Mouse (Mus musculus) neural tube, embryonic 11.5 days (tissue): ENCODE results near the gene Rbm20. TPM values are rescaled to one million over a fixed set of nuclear protein-coding genes. Genes with fewer than 3 reads are reported as not detected.

ENCODE experiments used
- ATAC-seq: fragments of 200-750 bp; cut with Nextera tagmentation; 2 replicates; pipeline ENCODE4 v1.8.0; 2017; ENCODE audit warnings: moderate number of reproducible peaks, mild to moderate bottlenecking, moderate TSS enrichment, moderate library complexity; ENCODE audit not compliant: insufficient read depth, low FRiP score, low TSS enrichment
- DNase-seq: peaks from one replicate; pipeline ENCODE4 v3.0.0-alpha.2; 2015; ENCODE audit warnings: low spot score
- H3K27ac ChIP-seq: fragments of 300-500 bp; sonication (generic); 2 replicates; pipeline ENCODE4 v1.5.1; 2014; ENCODE audit warnings: low read depth, mild to moderate bottlenecking, low read length
- H3K27me3 ChIP-seq: fragments of 300-500 bp; sonication (generic); 2 replicates; pipeline ENCODE4 v1.6.1; 2014; ENCODE audit warnings: mild to moderate bottlenecking, low read length, mixed read lengths; ENCODE audit not compliant: control insufficient read depth, insufficient read depth
- H3K36me3 ChIP-seq: fragments of 300-500 bp; sonication (generic); 2 replicates; pipeline ENCODE4 v1.6.1; 2014; ENCODE audit warnings: mild to moderate bottlenecking, low read length, moderate library complexity, mixed read lengths; ENCODE audit not compliant: control insufficient read depth, insufficient read depth
- H3K4me1 ChIP-seq: fragments of 300-500 bp; sonication (generic); 2 replicates; pipeline ENCODE4 v1.6.1; 2014; ENCODE audit warnings: low read length, mixed read lengths; ENCODE audit not compliant: control insufficient read depth, insufficient read depth
- H3K4me2 ChIP-seq: fragments of 300-500 bp; sonication (generic); 2 replicates; pipeline ENCODE4 v1.6.1; 2014; ENCODE audit warnings: low read depth, mild to moderate bottlenecking, moderate library complexity
- H3K4me3 ChIP-seq: fragments of 300-500 bp; sonication (generic); 2 replicates; pipeline ENCODE4 v1.5.1; 2014; ENCODE audit warnings: low read depth, low read length
- H3K9ac ChIP-seq: fragments of 300-500 bp; sonication (generic); 2 replicates; pipeline ENCODE4 v1.6.1; 2014; ENCODE audit warnings: mild to moderate bottlenecking, low read length
- H3K9me3 ChIP-seq: fragments of 300-500 bp; sonication (generic); 2 replicates; pipeline ENCODE4 v1.6.1; 2016; ENCODE audit warnings: low read length; ENCODE audit not compliant: control insufficient read depth
- WGBS: fragments of 180-500 bp; shearing (Covaris S2); extraction: QIAGEN DNeasy Blood & Tissue Kit; methylation state at CpG from one replicate; pipeline ENCODE4 v1.1.7; 2014; 5-methylcytosine and 5-hydroxymethylcytosine counted together
- polyA plus RNA-seq: library from polyadenylated mRNA; unstranded; fragments of >200 nt; fragmentation: Nextera tagmentation; extraction: Ambion mirVana; gene quantifications from 2 replicates; pipeline ENCODE4 v1.2.1, GENCODE M21; 2014

The Rbm20 gene
- polyA plus RNA-seq, 1 experiment from 2014 or later: 2.3 TPM

DNA sequence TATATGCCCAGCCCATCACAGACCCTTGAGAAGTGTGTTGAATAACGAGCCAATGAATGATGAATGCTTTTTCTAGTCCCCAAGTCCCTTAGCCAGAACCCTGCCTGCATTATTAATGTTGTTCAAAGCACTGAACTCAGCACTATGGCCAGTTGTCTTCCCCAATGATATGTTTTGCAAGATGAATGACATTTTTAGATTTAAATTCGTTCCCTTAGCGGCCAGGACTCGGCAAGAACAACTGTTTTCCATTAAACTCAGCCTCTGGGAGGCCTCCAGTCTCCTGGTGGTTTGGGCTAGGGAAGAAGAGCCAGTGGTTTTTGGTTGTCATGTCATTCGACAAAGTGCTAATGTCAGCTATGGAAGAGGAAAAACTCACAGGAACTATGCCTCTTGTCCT is 204.7 kb downstream of the Rbm20 start:
- Histone ChIP-seq H3K4me1 (no peaks in the 10 kb centered on the region), H3K27me3 (no peaks in the 10 kb centered on the region), H3K9ac (no peak overlapping the region), H3K4me3 (no peak overlapping the region), H3K4me2 (no peak overlapping the region), H3K36me3 (no peaks in the 10 kb centered on the region), H3K9me3 (no peaks in the 10 kb centered on the region), H3K27ac (no peak overlapping the region)
- DNase-seq (no peak), ATAC-seq (no peak)
- WGBS: 52% methylated on average over 5 of the region's 5 CpGs

DNA sequence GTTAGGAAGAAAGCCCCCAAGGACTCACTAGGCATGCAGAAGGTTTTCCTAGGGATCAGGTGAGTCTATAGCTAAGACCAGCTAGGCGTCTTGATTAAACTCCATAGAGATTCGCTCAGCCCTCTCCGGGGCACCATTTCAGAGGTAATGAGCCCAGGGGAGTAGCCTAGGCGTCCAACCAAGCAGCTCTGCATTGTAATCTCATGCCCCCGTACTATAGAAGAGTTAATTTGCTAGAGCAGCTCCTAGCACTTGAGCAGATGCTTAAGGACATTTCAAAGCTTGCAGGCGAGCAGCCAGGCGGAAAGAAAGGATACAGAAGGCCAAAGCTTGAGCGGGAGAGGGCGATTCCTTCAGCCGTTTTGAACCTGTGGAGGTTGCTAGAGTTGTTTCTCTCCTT is 208.3 kb downstream of the Rbm20 start:
- Histone ChIP-seq H3K4me2 (no peak overlapping the region), H3K4me3 (no peak overlapping the region), H3K9ac (no peak overlapping the region), H3K9me3 (no peaks in the 10 kb centered on the region), H3K27ac (no peak overlapping the region), H3K27me3 (no peaks in the 10 kb centered on the region), H3K4me1 (no peaks in the 10 kb centered on the region), H3K36me3 (no peaks in the 10 kb centered on the region)
- 63% methylated on average over 10 of the region's 10 CpGs for WGBS
- ATAC-seq (no peak), DNase-seq (no peak)

DNA sequence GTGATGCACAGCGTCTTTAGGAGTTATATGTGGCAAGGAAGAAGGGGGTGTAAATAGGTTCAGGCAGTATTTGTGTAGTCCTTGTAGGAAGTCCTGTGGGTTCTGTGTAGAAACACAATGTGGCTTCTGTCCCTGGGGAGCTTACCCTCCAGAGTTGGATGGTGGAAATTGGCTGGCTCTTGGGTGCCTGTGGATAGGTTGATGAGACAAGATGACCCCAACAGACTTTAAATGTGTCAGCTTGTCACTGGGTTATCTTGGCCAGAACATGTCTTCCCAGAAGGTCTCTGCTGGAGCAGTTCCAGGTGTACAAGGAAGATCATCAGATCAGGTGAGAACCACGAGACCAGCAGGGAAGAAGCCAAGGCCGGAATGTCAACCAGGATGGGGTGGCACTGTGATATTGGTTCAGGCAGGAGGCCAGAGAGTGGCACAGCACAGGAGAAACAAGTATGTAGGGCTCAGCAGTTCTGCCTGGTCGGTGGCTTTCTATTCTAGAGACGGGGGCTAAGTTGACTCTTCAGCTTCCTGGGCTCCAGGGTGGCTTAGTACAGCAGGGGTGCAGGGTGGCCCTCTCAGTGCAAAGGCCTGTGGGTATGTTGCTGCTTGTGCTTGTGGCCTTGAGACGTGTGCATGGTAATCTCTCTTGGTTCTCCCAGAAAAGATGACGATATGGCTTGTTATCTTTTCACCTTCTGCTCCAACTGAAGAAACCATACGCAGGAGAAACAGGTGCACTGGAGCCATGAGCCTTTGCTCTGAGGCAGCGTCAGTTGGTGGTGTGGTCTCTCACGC is 209.7 kb downstream of the Rbm20 start:
- H3K9ac ChIP-seq: no peak overlapping the region
- ATAC-seq (no peak), DNase-seq (no peak)
- H3K4me2 ChIP-seq: no peak overlapping the region
- WGBS: 90% methylated on average over 10 of the region's 10 CpGs
- no peaks in the 10 kb centered on the region for H3K9me3 ChIP-seq
- H3K4me3 ChIP-seq: no peak overlapping the region
- H3K36me3 ChIP-seq: no peaks in the 10 kb centered on the region
- H3K4me1 ChIP-seq: no peaks in the 10 kb centered on the region
- no peaks in the 10 kb centered on the region for H3K27me3 ChIP-seq
- H3K27ac ChIP-seq: no peak overlapping the region

DNA sequence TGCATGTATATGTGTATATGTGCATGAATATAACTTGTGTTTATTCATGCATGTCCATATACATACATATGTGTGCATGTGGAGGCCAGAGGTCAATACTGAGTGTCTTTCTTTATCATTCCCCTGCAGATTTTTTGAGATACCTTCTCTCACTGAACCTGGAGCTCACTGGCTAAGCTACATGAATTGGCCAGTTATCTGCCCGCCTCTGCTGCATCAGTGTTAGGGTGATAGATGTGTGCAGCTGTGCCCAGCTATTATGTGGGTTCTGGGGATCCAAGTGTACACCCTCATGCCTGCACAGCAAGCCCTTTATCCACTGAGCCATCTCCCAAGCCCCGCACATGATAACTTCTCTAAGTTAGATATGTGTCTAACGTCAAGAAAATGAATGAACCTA is 210.7 kb downstream of the Rbm20 start:
- Histone ChIP-seq H3K9ac (no peak overlapping the region), H3K27me3 (no peaks in the 10 kb centered on the region), H3K4me1 (no peaks in the 10 kb centered on the region), H3K4me2 (no peak overlapping the region), H3K27ac (no peak overlapping the region), H3K4me3 (no peak overlapping the region), H3K36me3 (no peaks in the 10 kb centered on the region), H3K9me3 (no peaks in the 10 kb centered on the region)
- 86% methylated on average over 3 of the region's 3 CpGs for WGBS
- ATAC-seq (no peak), DNase-seq (no peak)

DNA sequence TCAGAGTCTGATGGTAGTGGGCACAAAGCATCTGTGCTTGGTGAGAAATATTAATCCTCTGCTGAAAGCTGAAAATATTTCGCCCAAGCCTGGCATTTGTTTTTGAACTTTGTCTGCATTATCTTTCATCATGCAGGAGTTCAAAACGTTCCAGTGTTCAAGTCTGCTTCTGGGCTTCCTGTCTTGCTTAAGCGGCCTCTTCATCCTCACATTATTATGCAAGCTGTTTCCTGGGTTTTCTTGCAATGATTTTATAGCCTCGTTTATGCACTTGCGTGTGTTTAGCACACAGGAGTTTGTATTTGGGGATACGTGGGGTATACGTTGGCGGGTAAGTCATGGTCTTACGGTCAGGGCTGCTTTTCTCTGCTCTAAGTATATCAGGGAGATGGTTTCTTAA is 211.2 kb downstream of the Rbm20 start:
- ATAC-seq: no peak
- H3K27me3 ChIP-seq: no peaks in the 10 kb centered on the region

DNA sequence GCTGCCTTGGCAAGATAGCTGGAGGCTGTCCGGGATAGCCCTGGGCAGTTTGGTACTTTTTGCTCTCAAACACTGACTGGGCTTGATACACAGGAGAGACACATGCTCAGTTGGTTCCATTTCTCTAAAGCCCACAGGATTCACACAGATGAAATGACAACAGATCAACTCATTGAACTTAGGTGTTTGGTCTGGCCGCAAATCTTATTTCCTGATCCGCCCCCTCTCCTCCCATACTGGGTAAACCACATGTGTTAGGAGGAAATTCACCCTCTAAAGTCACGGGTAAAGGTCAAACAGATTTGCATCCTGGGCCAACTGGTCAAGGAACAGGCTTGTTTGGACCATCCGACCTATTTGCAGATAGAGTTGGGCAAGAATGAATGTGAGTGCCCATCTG is 212.4 kb downstream of the Rbm20 start:
- no peak overlapping the region for H3K4me2 ChIP-seq
- no peaks in the 10 kb centered on the region for H3K27me3 ChIP-seq
- no peaks in the 10 kb centered on the region for H3K36me3 ChIP-seq
- no peak overlapping the region for H3K9ac ChIP-seq
- no peak for ATAC-seq
- H3K9me3 ChIP-seq: no peaks in the 10 kb centered on the region
- no peaks in the 10 kb centered on the region for H3K4me1 ChIP-seq
- no peak overlapping the region for H3K27ac ChIP-seq
- no peak overlapping the region for H3K4me3 ChIP-seq
- DNase-seq: no peak
- 72% methylated on average over 5 of the region's 5 CpGs for WGBS

More for the DNA sequence above, 211.2 kb downstream of the Rbm20 start:
- DNase-seq: no peak
- Histone ChIP-seq H3K9ac (no peak overlapping the region), H3K9me3 (no peaks in the 10 kb centered on the region), H3K36me3 (no peaks in the 10 kb centered on the region), H3K4me1 (no peaks in the 10 kb centered on the region), H3K27ac (no peak overlapping the region), H3K4me2 (no peak overlapping the region), H3K4me3 (no peak overlapping the region)
- WGBS: 86% methylated on average over 9 of the region's 9 CpGs

DNA sequence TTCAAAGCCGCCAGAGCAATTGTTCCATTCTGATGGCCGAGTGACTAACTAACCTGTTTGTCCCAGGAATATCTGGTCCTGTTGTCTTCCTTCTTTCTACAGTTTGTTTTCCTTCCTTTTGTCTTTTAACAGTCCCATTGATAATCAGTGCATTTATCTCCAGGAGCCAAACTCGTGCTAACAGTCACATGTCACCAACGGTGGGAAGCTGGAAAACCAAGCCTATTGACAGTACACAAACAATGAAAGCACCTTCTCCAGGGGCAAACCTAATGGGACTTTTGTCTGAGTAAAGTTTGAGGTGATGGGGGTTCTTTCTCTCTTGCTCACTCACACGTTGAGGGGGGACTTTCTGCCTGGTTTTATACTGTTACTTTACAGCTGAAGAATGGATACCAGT is 213.2 kb downstream of the Rbm20 start:
- no peak for ATAC-seq
- Histone ChIP-seq H3K4me1 (no peaks in the 10 kb centered on the region), H3K9ac (no peak overlapping the region), H3K4me3 (no peak overlapping the region), H3K27ac (no peak overlapping the region), H3K4me2 (no peak overlapping the region), H3K9me3 (no peaks in the 10 kb centered on the region), H3K36me3 (no peaks in the 10 kb centered on the region), H3K27me3 (no peaks in the 10 kb centered on the region)
- DNase-seq: no peak
- 63% methylated on average over 5 of the region's 5 CpGs for WGBS

DNA sequence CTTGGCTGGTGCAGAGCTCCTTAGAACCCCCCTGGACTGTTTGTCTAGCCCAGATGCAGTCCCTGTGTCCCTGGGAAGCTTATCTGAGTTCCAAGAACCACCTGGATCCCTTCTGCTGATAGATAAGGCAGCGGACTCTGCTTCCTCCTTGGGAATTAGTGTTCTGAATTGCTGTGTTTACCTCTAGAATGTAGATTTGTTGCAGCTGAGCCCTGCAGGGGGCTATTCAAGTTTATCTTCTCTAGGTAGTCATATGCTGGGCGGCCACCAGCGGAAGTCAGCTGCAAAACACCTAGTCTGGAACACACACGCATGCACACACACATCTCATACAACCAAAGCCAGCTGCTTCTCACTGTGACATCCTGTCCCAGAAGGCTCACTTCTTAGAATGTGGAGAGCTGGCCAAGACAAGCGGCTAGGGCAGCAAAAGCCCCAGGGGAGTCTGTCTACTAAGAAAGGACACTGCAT is 213.7 kb downstream of the Rbm20 start:
- ATAC-seq: no peak

DNA sequence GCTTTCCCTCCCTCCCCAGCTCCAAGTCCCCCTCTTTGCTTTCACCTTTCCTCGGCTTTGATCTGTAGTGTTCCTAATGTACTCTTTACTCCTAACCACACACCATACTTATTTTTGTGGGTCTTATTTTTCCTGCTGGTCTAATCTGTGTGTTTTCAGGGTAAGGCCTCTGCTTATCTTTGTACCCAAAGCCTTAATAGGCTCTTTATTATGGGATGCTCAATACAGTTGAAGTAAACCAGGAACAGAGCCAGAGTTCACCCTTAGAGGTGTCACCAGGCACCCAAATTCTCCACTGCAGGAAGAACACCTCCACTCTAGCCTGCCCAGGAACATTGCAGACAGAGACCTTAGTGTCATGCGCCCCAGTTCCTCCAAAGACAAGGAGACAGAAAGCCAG is 214.5 kb downstream of the Rbm20 start:
- Histone ChIP-seq H3K9me3 (no peaks in the 10 kb centered on the region), H3K4me1 (no peaks in the 10 kb centered on the region), H3K9ac (no peak overlapping the region), H3K36me3 (no peaks in the 10 kb centered on the region), H3K4me2 (no peak overlapping the region), H3K27ac (no peak overlapping the region), H3K27me3 (no peaks in the 10 kb centered on the region), H3K4me3 (no peak overlapping the region)
- WGBS: 93% methylated on average over 2 of the region's 2 CpGs
- DNase-seq: no peak
- no peak for ATAC-seq

More for the DNA sequence above, 213.7 kb downstream of the Rbm20 start:
- H3K27ac ChIP-seq: no peak overlapping the region
- no peaks in the 10 kb centered on the region for H3K9me3 ChIP-seq
- H3K36me3 ChIP-seq: no peaks in the 10 kb centered on the region
- 78% methylated on average over 5 of the region's 5 CpGs for WGBS
- no peak overlapping the region for H3K4me3 ChIP-seq
- H3K4me2 ChIP-seq: no peak overlapping the region
- H3K4me1 ChIP-seq: no peaks in the 10 kb centered on the region
- H3K27me3 ChIP-seq: no peaks in the 10 kb centered on the region
- DNase-seq: no peak
- no peak overlapping the region for H3K9ac ChIP-seq
